Mouse (Mus musculus): ENCODE data around the gene Scnm1. TPM values are rescaled to one million over a fixed set of nuclear protein-coding genes. Genes with fewer than 3 reads are reported as not detected.

Scnm1 gene
- 10 to 100 TPM; 40.4 to 48.0 TPM for total RNA-seq (2023)

GRCm38 (mm10) chr3:95133680-95134101 is at the start of gene Scnm1, which contains the start of gene Lysmd1:
Gene Scnm1, minus strand, starts transcription at chr3:95134011.
Gene Lysmd1, plus strand, starts transcription at chr3:95134088.

GRCm38 (mm10) chr3:95159987-95160963 is 26.5 kb upstream of the Scnm1 start, which contains the start of gene Sema6c:
Gene Sema6c, plus strand, starts transcription at chr3:95160457.

GRCm38 (mm10) chr3:95141952-95142616 is 8.3 kb upstream of the Scnm1 start, which contains the start of gene Tnfaip8l2:
Gene Tnfaip8l2, minus strand, starts transcription at chr3:95142360.

GRCm38 (mm10) chr3:95124246-95124645 is 9.6 kb downstream of the Scnm1 start, which contains the start of gene Tmod4:
Gene Tmod4, plus strand, starts transcription at chr3:95124476.

GRCm38 (mm10) chr3:95110911-95111726 is 22.7 kb downstream of the Scnm1 start, which contains the start of gene Vps72:
Gene Vps72, plus strand, starts transcription at chr3:95111022.

GRCm38 (mm10) chr3:95106338-95107117 is 27.3 kb downstream of the Scnm1 start, which contains the start of gene Pip5k1a:
Gene Pip5k1a, minus strand, starts transcription at chr3:95106930.

Other genes starting within 250 kb of the Scnm1 start
- 100 to 1,000 TPM; 191 to 202 TPM for gene Psmb4, start 247.1 kb downstream of the Scnm1 start, total RNA-seq (2023)
- 10 to 100 TPM; 21.7 to 22.7 TPM for gene Selenbp1, start 201.0 kb downstream of the Scnm1 start, total RNA-seq (2023)
- 10 to 100 TPM; 18.2 to 18.3 TPM for gene Rfx5, start 179.9 kb downstream of the Scnm1 start, total RNA-seq (2023)
- gene Pi4kb, start 159.3 kb downstream of the Scnm1 start, total RNA-seq (2023): 10 to 100 TPM; 35.3 to 38.0 TPM
- gene Zfp687, start 118.6 kb downstream of the Scnm1 start, total RNA-seq (2023): 10 to 100 TPM; 52.3 to 57.1 TPM
- 10 to 100 TPM; 87.5 to 94.1 TPM for gene Psmd4, start 91.4 kb downstream of the Scnm1 start, total RNA-seq (2023)
- gene Pip5k1a, start 27.1 kb downstream of the Scnm1 start, total RNA-seq (2023): 10 to 100 TPM; 24.1 to 25.7 TPM
- gene Vps72, start 23.0 kb downstream of the Scnm1 start, total RNA-seq (2023): 10 to 100 TPM; 31.7 to 35.6 TPM
- gene Tmod4, start 9.5 kb downstream of the Scnm1 start, total RNA-seq (2023): 1 to 10 TPM in 1 of 2 experiments, under 1 TPM in 1; 0.91 to 1.3 TPM
- gene Lysmd1, start 77 bp upstream of the Scnm1 start, total RNA-seq (2023): 1 to 10 TPM; 2.0 to 2.4 TPM
- gene Tnfaip8l2, start 8.3 kb upstream of the Scnm1 start, total RNA-seq (2023): 10 to 100 TPM; 91.8 to 96.8 TPM
- gene Sema6c, start 26.4 kb upstream of the Scnm1 start, total RNA-seq (2023): under 1 TPM; 0.26 to 0.33 TPM
- 10 to 100 TPM; 39.2 to 39.9 TPM for gene Gabpb2, start 83.9 kb upstream of the Scnm1 start, total RNA-seq (2023)
- gene Cdc42se1, start 94.7 kb upstream of the Scnm1 start, total RNA-seq (2023): 100 to 1,000 TPM; 255 TPM
- 1 to 10 TPM; 1.1 to 2.4 TPM for gene Mllt11, start 98.2 kb upstream of the Scnm1 start, total RNA-seq (2023)
- under 1 TPM; 0.20 to 0.36 TPM for gene Gm128, start 107.6 kb upstream of the Scnm1 start, total RNA-seq (2023)
- gene Bnipl, start 117.2 kb upstream of the Scnm1 start, total RNA-seq (2023): not detected
- gene Mindy1, start 147.3 kb upstream of the Scnm1 start, total RNA-seq (2023): 100 to 1,000 TPM; 157 to 168 TPM
- 10 to 100 TPM; 21.7 to 23.4 TPM for gene Prune1, start 148.1 kb upstream of the Scnm1 start, total RNA-seq (2023)
- 1 to 10 TPM; 1.9 to 2.5 TPM for gene Anxa9, start 173.2 kb upstream of the Scnm1 start, total RNA-seq (2023)
- 100 to 1,000 TPM; 132 to 151 TPM for gene Cers2, start 180.8 kb upstream of the Scnm1 start, total RNA-seq (2023)
- gene Setdb1, start 223.2 kb upstream of the Scnm1 start, total RNA-seq (2023): 10 to 100 TPM; 20.7 to 21.6 TPM

All from neutrophil, adult 59 days (primary cell).